Comparison of ENCODE assay signal across 8 mouse cellular contexts in genomic region chr10:83722579-83723031, GRCm38 (mm10). TPM values are rescaled to one million over a fixed set of nuclear protein-coding genes. Genes with fewer than 3 reads are reported as not detected.
DNase-seq lines count a peak whose midpoint lies in the region; ATAC-seq and TF ChIP-seq lines count a peak whose summit lies in the region.

Gene 1500009L16Rik, plus strand, starts transcription at chr10:83722865.

- TF ChIP-seq CTCF in hindbrain, postnatal 0 days (IDR thresholded peaks at IDR 0.05; ENCODE audit: low read depth) = no peak

- H3K4me3 ChIP-seq in hindbrain, postnatal 0 days (ENCODE audit: low read length) = peak within 1 kb of the TSS; percentile 73

- no peaks in the 10 kb centered on the region for H3K36me3 ChIP-seq in hindbrain, postnatal 0 days (ENCODE audit: insufficient read depth, low read length)

- WGBS in hindbrain, postnatal 0 days = under 1% methylated on average over 27 of the region's 37 CpGs

- DNase-seq in adrenal gland, adult 8-10 months = no peak
- DNase-seq in cerebellum, postnatal 14 days = peak; percentile 85 to 86
- peak; percentile 31 to 47 for DNase-seq in frontal cortex, postnatal 25 days (ENCODE audit: low spot score in 2 of 2)
- peak; percentile 93 for DNase-seq in hindbrain, postnatal 0 days (ENCODE audit: low spot score)
- DNase-seq in left cerebral cortex, adult 8-10 months (ENCODE audit: low spot score in 2 of 2) = peak; percentile 38 to 65
- DNase-seq in lung, postnatal 4 days = peak; percentile 78 to 89
- DNase-seq in right cerebral cortex, adult 18-20 months = peak; percentile 64

- H3K4me1 ChIP-seq in hindbrain, postnatal 0 days (ENCODE audit: insufficient read depth, low read length) = peaks cover 5% of the 10 kb centered on the region; the same call in 1 of the 2 replicates

- peak within 1 kb of the TSS; percentile 88 for H3K4me2 ChIP-seq in hindbrain, postnatal 0 days (ENCODE audit: low read depth, low read length)

- peak within 1 kb of the TSS; percentile 32; the same call in 1 of the 2 replicates for H3K27ac ChIP-seq in hindbrain, postnatal 0 days

- no peaks in the 10 kb centered on the region for H3K27me3 ChIP-seq in hindbrain, postnatal 0 days (ENCODE audit: insufficient read depth, low read length)

- ATAC-seq in hindbrain, postnatal 0 days = peak; percentile 98
- ATAC-seq in erythroid progenitor cell, adult 5-6 weeks (replicated peaks; ENCODE audit: low FRiP score, poor library complexity, severe bottlenecking) = no peak

- H3K9ac ChIP-seq in hindbrain, postnatal 0 days (replicated peaks; ENCODE audit: low read length) = peak within 1 kb of the TSS; percentile 67

- no peaks in the 10 kb centered on the region for H3K9me3 ChIP-seq in hindbrain, postnatal 0 days (ENCODE audit: low read length)

RNA-seq across cellular contexts. Expression of gene 1500009L16Rik, which starts in this region (rescaled TPM):
- total RNA-seq in adrenal gland, adult 8-10 months (2022) = 10 to 100 TPM; 15.5 to 38.8 (median 25.8) TPM
- total RNA-seq in hindbrain, postnatal 0 days (2014; rRNA removed) = 31.7 and 37.6 TPM in 2 replicates
- 98.9 and 108 TPM in 2 replicates for polyA plus RNA-seq in hindbrain, postnatal 0 days (2015; fragmentation: Nextera tagmentation; extraction: Ambion mirVana)
- 10 to 100 TPM; 17.7 to 20.8 (median 19.3) TPM for total RNA-seq in left cerebral cortex, adult 8-10 months (2022)
- total RNA-seq in erythroid progenitor cell, adult 5-6 weeks (2015; ENCODE audit: low replicate concordance) = not detected in 2 replicates
- total RNA-seq in erythroid progenitor cell, adult 5-6 weeks (2017; ENCODE audit: low replicate concordance) = not detected in 2 replicates

Comparison
In these comparisons a context has a peak if more than half of its experiments do, and no peak if none do; other contexts are left out.
1. RNA of gene 1500009L16Rik (total RNA-seq): 31.7 to 37.6 TPM in hindbrain, postnatal 0 days, 15.5 to 38.8 TPM in adrenal gland, adult 8-10 months and 17.7 to 20.8 TPM in left cerebral cortex, adult 8-10 months; not detected in erythroid progenitor cell, adult 5-6 weeks; every median in the first group is over 10 times any median in the second.